Mouse (Mus musculus) limb, embryonic 10.5 days (tissue): Measurements from ENCODE around the gene Rpl28. TPM values are rescaled to one million over a fixed set of nuclear protein-coding genes. Genes with fewer than 3 reads are reported as not detected.
"Not testable (repeated sequence)": the region's sequence is repeated elsewhere in the genome, so short reads cannot be mapped to it uniquely, and the experiment has no call there.

Source experiments
- DNase-seq: peaks from one replicate; pipeline ENCODE4 v3.0.0-alpha.2; 2017; ENCODE audit warnings: low spot score
- H3K27ac ChIP-seq: fragments of 300-500 bp; sonication (generic); 2 replicates; pipeline ENCODE4 v1.5.1; 2016; ENCODE audit warnings: mild to moderate bottlenecking
- H3K27me3 ChIP-seq: fragments of 300-500 bp; sonication (generic); 2 replicates; pipeline ENCODE4 v1.6.1; 2016; ENCODE audit warnings: low read depth, mild to moderate bottlenecking; ENCODE audit not compliant: poor library complexity, severe bottlenecking
- H3K36me3 ChIP-seq: fragments of 300-500 bp; sonication (generic); 2 replicates; pipeline ENCODE4 v1.6.1; 2016; ENCODE audit warnings: mild to moderate bottlenecking, moderate library complexity
- H3K4me1 ChIP-seq: fragments of 300-500 bp; sonication (generic); 2 replicates; pipeline ENCODE4 v1.6.1; 2016
- H3K4me3 ChIP-seq: fragments of 300-500 bp; sonication (generic); 2 replicates; pipeline ENCODE4 v1.5.1; 2016; ENCODE audit warnings: mild to moderate bottlenecking, moderate library complexity
- H3K9me3 ChIP-seq: fragments of 300-500 bp; sonication (generic); replicated peaks from 2 replicates; pipeline ENCODE4 v1.6.1; 2016; ENCODE audit warnings: mild to moderate bottlenecking
- WGBS: fragments of 180-500 bp; shearing (Covaris S2); methylation state at CpG from one replicate; pipeline ENCODE4 v1.1.7; 2016; 5-methylcytosine and 5-hydroxymethylcytosine counted together
- polyA plus RNA-seq: library from polyadenylated mRNA; unstranded; fragments of >200 nt; fragmentation: Nextera tagmentation; extraction: Ambion mirVana; gene quantifications from 2 replicates; pipeline ENCODE4 v1.2.1, GENCODE M21; 2016

Rpl28 gene
- polyA plus RNA-seq, 1 experiment from 2014 or later, result 396 TPM

GRCm38 (mm10) chr7:4793674-4794073 lies 1.0 kb downstream of the Rpl28 start:
- H3K36me3 ChIP-seq, result peaks cover 49% of the 10 kb centered on the region

GRCm38 (mm10) chr7:4794631-4795168 lies 2.0 kb downstream of the Rpl28 start:
- Histone ChIP-seq H3K4me1 (peaks cover 10% of the 10 kb centered on the region), H3K27me3 (peaks cover 10% of the 10 kb centered on the region), H3K36me3 (peaks cover 49% of the 10 kb centered on the region), H3K4me3 (peak overlapping the region; percentile 92; the same call in 1 of the 2 replicates), H3K9me3 (no peaks in the 10 kb centered on the region), H3K27ac (no peak overlapping the region)
- WGBS, result 87% methylated on average over 3 of the region's 3 CpGs
- DNase-seq, result no peak

More at GRCm38 (mm10) chr7:4793674-4794073, 1.0 kb downstream of the Rpl28 start:
- H3K9me3 ChIP-seq, result no peaks in the 10 kb centered on the region
- WGBS, result 40% methylated on average over 4 of the region's 4 CpGs
- peaks cover 19% of the 10 kb centered on the region for H3K4me1 ChIP-seq
- DNase-seq, result no peak
- peak overlapping the region; percentile 96 for H3K27ac ChIP-seq
- H3K27me3 ChIP-seq, result peaks cover 21% of the 10 kb centered on the region
- peak overlapping the region; percentile 92 for H3K4me3 ChIP-seq

- Histone ChIP-seq H3K27me3 (0 out of 2 replicates have a peak, but pooled peaks cover under 1% of the 10 kb centered on the region), H3K4me3 (no peak overlapping the region), H3K9me3 (no peaks in the 10 kb centered on the region), H3K4me1 (peaks cover 10% of the 10 kb centered on the region), H3K27ac (no peak overlapping the region), H3K36me3 (peaks cover 49% of the 10 kb centered on the region)
- no peak for DNase-seq
- 82% methylated on average over 7 of the region's 7 CpGs for WGBS
Measured at GRCm38 (mm10) chr7:4795767-4796433, 3.2 kb downstream of the Rpl28 start.

GRCm38 (mm10) chr7:4802247-4802646 lies 9.6 kb downstream of the Rpl28 start:
- no peak overlapping the region for H3K4me3 ChIP-seq
- no peak overlapping the region for H3K27ac ChIP-seq
- DNase-seq, result no peak
- H3K27me3 ChIP-seq, result no peaks in the 10 kb centered on the region
- H3K9me3 ChIP-seq, result no peaks in the 10 kb centered on the region
- no peaks in the 10 kb centered on the region for H3K4me1 ChIP-seq
- peaks cover 49% of the 10 kb centered on the region for H3K36me3 ChIP-seq

- H3K9me3 ChIP-seq, result no peaks in the 10 kb centered on the region
- no peak overlapping the region for H3K27ac ChIP-seq
- H3K4me3 ChIP-seq, result no peak overlapping the region
- DNase-seq, result no peak
- peaks cover 24% of the 10 kb centered on the region for H3K4me1 ChIP-seq
- no peaks in the 10 kb centered on the region for H3K27me3 ChIP-seq
- peaks cover 77% of the 10 kb centered on the region for H3K36me3 ChIP-seq
- 96% methylated on average over 7 of the region's 7 CpGs for WGBS
Measured at GRCm38 (mm10) chr7:4806716-4807115, 14.0 kb downstream of the Rpl28 start.

GRCm38 (mm10) chr7:4811131-4811530 lies 18.5 kb downstream of the Rpl28 start:
- H3K36me3 ChIP-seq, result peaks cover 49% of the 10 kb centered on the region
- peak overlapping the region; percentile 98 for H3K27ac ChIP-seq
- H3K4me3 ChIP-seq, result peak overlapping the region; percentile 99
- H3K4me1 ChIP-seq, result peaks cover 28% of the 10 kb centered on the region
- not testable (repeated sequence) for H3K27me3 ChIP-seq, H3K9me3 ChIP-seq, DNase-seq
- WGBS, result 46% methylated on average over 10 of the region's 10 CpGs

- under 1% methylated on average over 34 of the region's 36 CpGs for WGBS
- H3K27ac ChIP-seq, result peak overlapping the region; percentile 98
- peak; percentile 68 for DNase-seq
- H3K4me3 ChIP-seq, result peak overlapping the region; percentile 99
- no peaks in the 10 kb centered on the region for H3K27me3 ChIP-seq
- H3K36me3 ChIP-seq, result peaks cover 42% of the 10 kb centered on the region
- peaks cover 28% of the 10 kb centered on the region for H3K4me1 ChIP-seq
- no peaks in the 10 kb centered on the region for H3K9me3 ChIP-seq
Measured at GRCm38 (mm10) chr7:4811842-4812302, 19.2 kb downstream of the Rpl28 start.

- H3K9me3 ChIP-seq, result no peaks in the 10 kb centered on the region
- H3K4me1 ChIP-seq, result peaks cover 28% of the 10 kb centered on the region
- peak within 1 kb of the TSS; percentile 99 for H3K4me3 ChIP-seq
- H3K36me3 ChIP-seq, result peaks cover 35% of the 10 kb centered on the region
- H3K27me3 ChIP-seq, result no peaks in the 10 kb centered on the region
- DNase-seq, result peak; percentile 97
- under 1% methylated on average over 62 of the region's 62 CpGs for WGBS
- H3K27ac ChIP-seq, result peak within 1 kb of the TSS; percentile 98
Measured at GRCm38 (mm10) chr7:4812303-4813104, 19.8 kb downstream of the Rpl28 start, which contains the start of gene Ube2s. Gene Ube2s, minus strand, starts transcription at chr7:4812590.

GRCm38 (mm10) chr7:4813105-4813791 lies 20.6 kb downstream of the Rpl28 start:
- Histone ChIP-seq H3K9me3 (no peaks in the 10 kb centered on the region), H3K4me1 (peaks cover 32% of the 10 kb centered on the region), H3K27ac (peak overlapping the region; percentile 98), H3K4me3 (peak overlapping the region; percentile 99), H3K27me3 (no peaks in the 10 kb centered on the region), H3K36me3 (peaks cover 30% of the 10 kb centered on the region)
- no peak for DNase-seq
- WGBS, result 25% methylated on average over 8 of the region's 8 CpGs

- DNase-seq, result no peak
- H3K4me1 ChIP-seq, result peaks cover 8% of the 10 kb centered on the region
- H3K9me3 ChIP-seq, result no peaks in the 10 kb centered on the region
- H3K36me3 ChIP-seq, result no peaks in the 10 kb centered on the region
- H3K27me3 ChIP-seq, result no peaks in the 10 kb centered on the region
- H3K4me3 ChIP-seq, result no peak overlapping the region
- no peak overlapping the region for H3K27ac ChIP-seq
Measured at GRCm38 (mm10) chr7:4816559-4816958, 23.9 kb downstream of the Rpl28 start.

- WGBS, result 92% methylated on average over 7 of the region's 7 CpGs
- H3K4me1 ChIP-seq, result peaks cover 15% of the 10 kb centered on the region
- H3K27ac ChIP-seq, H3K9me3 ChIP-seq, H3K36me3 ChIP-seq, H3K27me3 ChIP-seq, DNase-seq, H3K4me3 ChIP-seq: not testable (repeated sequence)
Measured at GRCm38 (mm10) chr7:4820925-4821324, 28.3 kb downstream of the Rpl28 start.

- Histone ChIP-seq H3K36me3 (no peaks in the 10 kb centered on the region), H3K27me3 (no peaks in the 10 kb centered on the region), H3K27ac (no peak overlapping the region), H3K9me3 (no peaks in the 10 kb centered on the region), H3K4me1 (peaks cover 15% of the 10 kb centered on the region), H3K4me3 (no peak overlapping the region)
- no peak for DNase-seq
- 81% methylated on average over 4 of the region's 4 CpGs for WGBS
Measured at GRCm38 (mm10) chr7:4821690-4822089, 29.0 kb downstream of the Rpl28 start.
